Mouse (Mus musculus) thymus, postnatal 25 days (tissue): ENCODE data around the gene Arhgef16.

Experiments used
- DNase-seq: peaks from one replicate; pipeline ENCODE4 v3.0.0; 2022

Arhgef16 gene

DNA sequence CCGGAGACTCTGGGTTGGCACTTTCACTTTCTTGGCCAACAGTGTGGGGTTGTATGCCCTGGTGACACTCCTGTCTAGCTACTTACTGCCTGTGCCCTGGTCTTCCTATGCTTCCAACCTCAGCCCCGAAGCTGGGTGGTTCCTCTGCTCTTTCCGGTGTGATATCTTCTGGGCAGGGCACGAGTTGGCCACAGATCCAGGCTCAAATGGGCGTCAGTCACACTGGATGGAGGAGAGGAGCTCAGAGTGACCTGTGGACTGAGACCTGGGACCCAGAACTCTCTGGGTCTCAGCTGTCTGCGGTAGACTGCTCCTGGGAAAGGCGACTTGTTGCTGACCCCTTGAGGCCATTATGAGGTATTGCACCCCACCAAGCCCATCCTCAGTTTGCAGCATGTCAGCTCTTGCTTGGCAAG, at the start of gene Arhgef16:
TSS of gene Arhgef16 (minus strand) at position 211 of the 416 bp plus-strand sequence.
- peak; percentile 23 for DNase-seq

DNA sequence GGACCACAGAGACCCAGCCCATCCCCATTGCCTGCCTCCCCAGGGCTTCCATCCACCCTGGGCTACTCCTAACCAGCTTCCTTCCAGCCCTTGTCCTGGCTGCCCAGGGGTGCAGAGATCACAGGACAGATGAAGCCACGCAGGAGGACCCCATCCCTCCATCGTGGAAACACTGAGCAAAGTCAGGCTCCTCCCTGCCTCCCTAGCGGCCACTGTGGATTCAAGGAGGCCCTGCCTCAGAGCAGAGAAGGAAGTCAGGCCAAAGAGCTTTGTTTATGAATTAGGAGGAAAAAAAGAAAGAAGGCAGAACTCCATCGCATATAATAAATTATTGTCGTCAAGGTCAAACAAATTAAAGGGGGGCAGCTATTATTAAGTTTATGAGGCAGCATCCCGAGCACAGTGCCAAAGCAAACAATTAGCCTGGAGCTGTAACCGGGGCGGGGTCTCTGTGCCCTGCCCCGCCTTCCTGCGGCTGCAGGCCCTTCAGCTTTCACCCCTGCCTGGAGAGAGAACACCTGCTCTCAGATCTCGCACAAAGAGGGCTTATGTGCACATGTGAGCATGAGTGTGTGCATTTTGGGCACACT, 46.8 kb upstream of the Arhgef16 start:
- DNase-seq = no peak

DNA sequence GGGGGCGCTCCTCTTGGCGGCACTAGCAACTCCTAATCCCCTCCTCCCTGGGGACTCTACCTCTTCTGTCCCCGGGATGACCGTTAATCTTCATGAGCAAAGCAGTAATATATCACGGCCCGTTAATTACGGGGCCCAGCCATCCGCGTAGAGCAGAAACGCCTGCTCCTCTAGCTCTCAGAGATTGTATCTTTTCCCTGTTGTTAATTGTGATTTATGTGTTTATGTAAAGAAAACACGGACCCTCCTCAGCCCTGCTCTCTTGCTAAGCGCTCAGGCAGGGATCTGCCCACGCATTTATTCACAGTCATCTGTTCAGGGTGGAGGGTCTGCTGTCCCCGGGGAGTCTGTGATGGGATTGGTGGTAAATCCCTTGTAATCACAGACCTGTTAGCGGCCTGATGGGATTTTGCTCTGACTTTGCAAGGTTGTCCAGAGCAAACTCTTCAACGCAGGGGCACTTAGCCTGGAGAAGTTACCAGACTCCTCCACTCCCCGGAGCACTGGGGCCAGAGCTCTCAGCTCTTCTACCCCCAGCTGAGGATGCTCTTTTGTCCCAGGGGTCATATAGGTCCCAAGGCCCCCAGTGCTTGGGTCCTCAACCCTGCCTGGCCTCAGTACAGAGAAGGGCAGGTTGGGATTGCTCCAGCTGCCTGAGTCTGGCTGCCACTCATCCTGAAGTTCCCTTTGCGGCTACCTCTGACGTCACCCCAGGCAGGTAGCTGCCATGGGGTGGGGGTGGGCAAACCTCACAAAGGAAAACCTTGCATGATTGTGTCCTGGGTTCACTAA, 45.5 kb upstream of the Arhgef16 start:
- no peak for DNase-seq

DNA sequence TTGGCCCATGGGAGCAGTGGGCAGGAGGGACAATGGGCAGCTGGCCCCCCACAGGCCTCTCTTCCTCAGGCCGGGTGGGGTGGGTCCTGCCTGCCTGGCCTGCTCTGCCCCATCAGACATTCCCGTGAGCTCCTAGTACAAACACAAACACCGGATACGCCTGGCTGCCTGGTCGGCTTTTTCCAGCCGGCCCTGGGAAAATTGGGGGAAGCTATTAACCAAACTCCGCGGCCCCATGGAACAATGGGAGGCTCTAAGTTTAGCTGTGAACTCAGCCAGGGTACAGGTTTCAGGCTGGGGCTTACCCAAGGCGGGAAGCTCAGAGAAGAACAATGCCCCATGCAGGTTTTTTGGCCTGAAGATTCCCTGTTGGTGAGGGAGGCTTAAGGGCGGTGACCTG, 35.2 kb upstream of the Arhgef16 start:
- no peak for DNase-seq

DNA sequence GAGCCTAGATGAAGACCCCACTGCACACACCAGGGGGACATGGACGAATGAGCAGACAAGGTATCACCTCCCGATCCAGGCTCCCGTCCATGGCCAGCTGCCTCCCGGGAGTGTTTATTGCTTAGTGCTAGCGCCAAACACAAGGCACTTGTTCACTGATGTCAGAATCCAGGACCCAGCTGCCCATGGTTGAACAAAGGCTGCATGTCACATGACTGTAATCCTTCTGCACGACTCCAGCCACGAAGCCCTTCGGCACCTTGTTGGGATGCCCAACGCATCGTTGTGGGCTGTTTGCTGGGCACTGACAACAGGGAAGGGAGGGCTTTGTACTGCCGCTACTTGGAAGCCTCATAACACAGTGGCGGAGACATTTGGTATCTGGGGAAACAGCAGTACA, 34.3 kb upstream of the Arhgef16 start, which contains the start of gene B230104I21Rik:
TSS of gene B230104I21Rik (plus strand) at position 367 of the 400 bp plus-strand sequence.
- no peak for DNase-seq

DNA sequence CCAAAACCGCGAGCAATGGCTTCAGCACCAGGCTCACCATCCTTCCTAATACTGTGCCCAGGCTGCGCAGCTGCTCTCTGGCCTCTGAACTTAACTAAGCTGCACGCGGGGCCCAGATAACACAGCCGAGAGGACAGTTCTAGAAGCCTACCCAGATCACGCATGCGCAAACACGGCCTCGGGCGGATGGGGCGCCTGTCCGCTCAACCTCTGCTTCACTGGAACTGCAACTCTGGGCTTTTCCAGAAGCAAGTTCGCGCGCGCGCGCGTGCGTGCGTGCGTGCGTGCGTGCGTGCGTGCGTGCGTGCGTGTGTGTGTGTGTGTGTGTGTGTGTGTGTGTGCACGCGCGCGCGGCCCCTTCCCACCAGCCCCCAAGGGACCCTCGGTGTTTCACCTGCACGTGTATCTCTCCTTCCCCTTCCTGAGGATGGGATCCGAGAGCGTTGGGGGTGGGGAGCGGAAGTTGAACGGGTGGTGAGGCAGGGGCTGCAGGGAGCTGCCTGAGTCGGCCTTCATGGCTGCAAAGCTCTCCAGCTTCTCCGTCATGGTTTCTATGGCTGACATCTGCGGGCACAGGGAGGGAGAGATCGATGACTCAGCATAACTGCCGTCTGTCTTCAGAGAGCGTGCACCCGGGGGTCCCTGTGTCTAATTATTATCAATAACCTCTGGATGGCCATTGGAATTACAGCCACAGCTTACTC, 33.4 kb upstream of the Arhgef16 start:
- DNase-seq = peak; percentile 18

DNA sequence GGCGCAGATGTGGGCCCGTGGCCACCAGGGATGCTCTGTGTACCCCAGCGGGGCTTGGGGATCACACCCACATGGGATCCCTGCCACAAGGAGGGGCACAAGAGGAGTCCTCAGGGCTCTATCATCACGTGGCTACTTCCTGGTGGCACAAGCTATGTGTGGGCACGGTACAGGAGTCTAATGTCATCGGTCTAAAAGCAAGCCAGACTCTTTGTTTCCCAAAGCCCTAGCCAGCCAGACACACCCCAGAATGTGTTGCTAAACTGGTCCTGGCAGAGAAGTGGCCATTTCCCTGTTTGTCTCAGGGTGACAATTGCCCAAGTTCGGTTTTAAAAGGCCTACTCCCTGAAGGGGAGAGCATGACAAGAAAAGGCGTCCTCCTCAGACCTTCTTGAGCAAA, 31.8 kb upstream of the Arhgef16 start:
- no peak for DNase-seq

DNA sequence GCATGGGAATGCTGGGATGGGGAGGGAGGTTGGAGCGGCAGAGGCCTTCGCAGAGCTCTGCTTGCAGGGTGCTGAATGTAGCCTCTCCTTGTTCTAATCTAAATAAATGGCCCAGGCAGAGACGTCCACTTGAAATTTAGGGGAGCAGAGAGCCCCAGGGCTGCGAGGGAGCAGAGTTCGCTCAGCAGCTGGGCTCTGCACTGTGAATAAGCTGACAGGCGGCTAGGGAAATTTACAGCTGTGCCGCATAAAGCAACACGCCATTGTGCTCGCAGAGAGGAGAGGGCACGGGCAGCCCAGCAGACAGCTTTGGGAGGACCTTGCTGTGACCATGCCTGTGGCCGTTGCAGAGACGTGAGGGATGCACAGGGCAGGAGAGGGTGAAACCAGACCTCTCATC, 29.8 kb upstream of the Arhgef16 start:
- no peak for DNase-seq

DNA sequence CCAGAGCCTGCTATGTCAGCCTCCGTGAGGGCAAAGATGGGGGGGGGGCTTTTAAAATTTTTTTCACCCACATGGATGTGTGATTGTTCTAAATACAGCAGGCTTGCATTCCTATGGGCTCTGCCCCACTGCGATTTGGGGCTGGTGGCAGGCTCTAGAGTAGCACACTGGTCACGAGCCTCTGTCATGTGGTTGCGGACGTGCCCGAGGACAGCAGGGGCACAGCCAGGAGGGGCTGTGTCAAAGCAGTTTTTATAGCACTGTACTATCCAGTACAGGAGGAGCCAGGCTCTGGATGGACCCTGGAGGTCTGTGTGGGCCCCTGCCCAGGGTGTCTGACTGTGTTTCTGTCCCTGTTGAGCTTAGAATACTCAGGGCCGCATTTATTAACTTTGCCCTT, 28.5 kb upstream of the Arhgef16 start:
- DNase-seq = no peak

DNA sequence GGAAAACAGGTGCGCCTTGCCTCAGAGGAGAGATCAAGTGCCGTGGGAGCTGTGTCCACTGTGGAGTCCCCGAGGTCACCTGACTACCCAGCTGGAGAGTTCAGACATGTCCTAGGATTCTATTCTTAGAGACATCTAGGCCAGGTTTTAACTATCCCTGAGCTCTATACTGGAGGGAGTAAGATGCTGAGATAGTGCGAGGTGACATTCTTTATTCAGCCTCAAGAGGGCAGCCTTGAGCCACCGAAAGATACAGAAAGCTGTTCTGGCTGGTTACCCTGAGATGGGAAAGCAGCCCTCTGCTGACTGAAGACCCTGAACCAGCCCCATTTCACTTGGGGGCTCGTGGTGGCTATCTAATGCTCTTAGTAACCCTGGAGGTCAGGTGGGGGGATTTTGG, 27.4 kb upstream of the Arhgef16 start:
- DNase-seq = peak; percentile 49

DNA sequence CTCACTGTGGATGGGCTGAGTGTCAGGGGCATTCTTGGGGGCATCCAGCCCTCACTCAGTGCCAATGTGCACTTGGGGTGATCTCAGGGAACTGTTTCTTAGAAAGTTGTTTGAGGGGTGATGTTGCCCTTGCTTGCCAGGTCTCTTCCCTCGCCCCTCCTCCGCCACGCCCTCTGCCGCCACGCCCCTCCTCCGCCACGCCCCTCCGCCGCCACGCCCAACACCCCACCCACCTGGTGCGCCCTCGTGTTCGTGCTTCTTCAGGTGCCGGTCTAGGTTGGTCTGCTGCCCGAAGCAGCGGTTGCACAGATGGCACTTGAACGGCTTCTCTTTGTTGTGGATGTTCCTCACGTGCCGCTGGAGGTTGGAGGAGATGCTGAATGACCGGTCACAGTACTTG, 27.0 kb upstream of the Arhgef16 start:
- no peak for DNase-seq

DNA sequence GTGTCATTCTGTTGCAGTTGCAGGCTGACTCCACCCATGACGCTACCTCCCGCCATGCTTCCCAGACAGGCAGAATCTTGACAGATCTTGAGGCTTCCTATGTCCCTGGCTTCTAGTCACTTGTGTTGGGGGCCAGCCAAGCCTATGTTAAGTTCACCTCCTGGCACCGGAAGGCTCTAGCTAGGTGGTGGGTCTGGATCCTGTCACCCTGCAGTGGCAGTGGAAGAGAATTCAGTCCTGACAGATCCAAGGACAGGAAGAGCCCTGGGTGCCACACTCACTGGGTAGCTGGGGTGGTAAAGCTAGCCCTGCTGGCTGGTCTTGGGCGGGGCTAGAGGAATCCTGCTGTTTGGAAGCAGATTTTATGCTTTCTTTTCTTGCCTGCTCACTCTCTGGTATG, 23.9 kb upstream of the Arhgef16 start:
- DNase-seq = no peak

DNA sequence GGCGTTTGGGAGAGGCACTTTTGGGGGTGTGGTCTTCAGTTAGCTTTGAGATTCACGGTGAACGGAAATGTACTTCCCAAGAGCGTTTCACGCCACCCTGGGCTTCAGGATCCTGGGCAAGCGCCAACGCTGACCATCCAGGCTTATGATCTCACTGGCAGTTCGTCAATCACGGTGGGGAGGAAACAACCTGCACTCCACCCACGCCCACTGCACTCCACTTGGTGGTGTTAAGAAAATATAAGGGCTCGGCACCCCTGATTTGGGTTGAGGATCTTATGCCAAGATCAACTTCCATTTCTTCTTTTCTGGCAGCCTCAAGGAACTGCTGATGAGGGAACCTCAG, 12.1 kb upstream of the Arhgef16 start:
- DNase-seq = no peak

DNA sequence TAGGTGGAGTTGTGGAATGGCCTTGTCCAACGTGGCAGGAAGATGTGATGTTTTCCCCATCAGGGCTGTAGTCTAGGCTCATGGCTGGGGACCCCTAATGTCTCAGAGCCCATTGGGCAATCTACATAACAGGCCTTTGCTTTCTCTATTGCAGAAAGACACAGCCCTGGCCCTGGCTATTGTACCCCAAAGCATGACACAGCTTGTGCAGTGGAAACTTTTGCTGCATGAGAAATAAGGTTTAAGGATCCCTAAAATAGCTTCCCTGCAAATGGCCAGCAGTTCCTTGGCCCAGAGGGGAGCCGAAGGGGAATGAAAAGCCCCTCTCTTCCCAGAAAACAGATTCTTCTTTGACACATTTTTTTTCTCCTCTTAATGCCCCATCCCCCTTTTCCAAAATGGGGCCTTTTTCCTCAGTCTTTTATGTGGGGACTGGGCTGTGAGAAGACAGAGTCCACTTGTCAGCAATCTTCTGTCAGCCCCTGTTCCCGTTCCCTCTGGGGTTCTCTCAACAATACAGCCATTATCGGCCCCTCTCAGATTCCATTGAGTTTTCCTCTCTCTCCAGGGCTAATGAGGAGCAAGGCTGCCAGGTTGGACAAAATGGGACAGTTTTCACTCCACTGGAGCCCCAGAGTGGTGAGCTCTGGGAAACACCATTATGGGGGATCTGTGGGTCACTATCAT, 11.6 kb upstream of the Arhgef16 start:
- DNase-seq = no peak

DNA sequence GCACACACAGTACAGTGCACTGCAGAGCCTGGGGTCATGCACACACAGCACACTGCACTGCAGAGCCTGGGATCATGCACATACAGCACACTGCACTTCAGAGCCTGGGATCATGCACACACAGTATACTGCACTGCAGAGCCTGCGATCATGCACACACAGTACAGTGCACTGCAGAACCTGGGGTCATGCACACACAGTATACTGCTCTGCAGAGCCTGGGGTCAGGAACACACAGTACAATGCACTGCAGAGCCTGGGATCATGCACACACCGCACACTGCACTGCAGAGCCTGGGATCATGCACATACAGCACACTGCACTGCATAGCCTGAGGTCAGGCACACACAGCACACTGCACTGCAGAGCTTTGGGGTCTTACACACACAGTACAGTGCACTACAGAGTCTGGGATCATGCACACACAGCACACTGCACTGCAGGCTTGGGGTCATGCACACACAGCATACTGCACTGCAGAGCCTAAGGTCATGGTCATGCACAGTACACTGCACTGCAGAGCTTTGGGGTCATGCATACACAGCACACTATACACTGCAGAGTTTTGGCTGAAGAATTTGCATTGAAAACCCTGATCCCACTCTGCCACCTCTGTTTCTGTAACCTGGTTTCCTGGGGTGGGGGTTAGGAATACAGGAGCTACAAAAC, 10.8 kb upstream of the Arhgef16 start:
- no peak for DNase-seq

DNA sequence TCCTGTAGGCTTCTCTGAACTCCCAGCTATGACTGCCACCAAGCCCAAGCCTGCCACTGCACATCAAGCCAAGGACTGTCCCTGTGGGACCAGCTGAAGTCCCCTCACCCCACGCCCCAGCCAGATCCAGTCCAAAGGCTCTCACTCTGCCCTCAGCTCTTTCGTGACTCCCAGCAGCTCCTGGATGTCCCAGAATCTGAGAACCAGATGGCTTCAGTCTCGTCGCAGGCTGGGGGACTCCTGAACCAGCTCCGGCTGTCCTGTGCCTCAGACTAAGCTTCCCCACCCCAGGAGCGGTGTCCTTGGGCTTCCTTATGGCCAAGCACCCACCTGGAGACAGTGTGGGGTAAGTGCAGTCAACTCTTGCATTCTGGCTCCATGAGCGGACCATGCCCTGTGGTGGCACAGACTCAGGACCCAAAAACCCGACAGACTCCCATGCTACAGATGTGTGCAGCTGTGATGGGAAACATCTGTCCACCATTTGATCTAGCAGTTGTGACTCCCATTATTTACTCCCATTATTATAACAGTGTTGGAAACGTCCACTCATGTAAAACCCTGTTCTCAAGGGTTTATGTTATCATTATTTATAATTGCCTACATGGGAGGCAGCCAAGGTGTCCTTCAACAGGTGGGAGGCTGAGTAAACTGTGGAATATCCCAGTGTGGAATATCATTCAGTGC, 9.2 kb upstream of the Arhgef16 start:
- DNase-seq = no peak

DNA sequence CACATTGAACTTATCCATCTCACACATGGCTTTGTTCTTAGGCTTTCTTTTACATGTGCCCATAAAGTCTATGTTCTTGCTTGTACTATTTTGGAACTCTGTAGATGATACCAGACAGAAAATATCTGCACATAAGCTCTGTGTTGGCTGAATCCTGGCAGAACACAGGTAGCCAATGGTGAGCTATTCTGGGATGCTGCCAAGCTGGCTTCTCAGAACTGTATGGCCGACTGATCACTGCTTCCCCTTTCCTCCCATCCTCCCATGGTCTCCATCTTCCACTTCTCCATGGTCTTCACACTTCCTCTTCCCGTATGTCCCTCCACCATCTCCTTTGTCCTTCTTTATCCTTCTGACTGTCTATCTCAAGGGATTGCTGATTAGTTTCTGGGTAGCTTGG, 7.7 kb upstream of the Arhgef16 start:
- DNase-seq = no peak

DNA sequence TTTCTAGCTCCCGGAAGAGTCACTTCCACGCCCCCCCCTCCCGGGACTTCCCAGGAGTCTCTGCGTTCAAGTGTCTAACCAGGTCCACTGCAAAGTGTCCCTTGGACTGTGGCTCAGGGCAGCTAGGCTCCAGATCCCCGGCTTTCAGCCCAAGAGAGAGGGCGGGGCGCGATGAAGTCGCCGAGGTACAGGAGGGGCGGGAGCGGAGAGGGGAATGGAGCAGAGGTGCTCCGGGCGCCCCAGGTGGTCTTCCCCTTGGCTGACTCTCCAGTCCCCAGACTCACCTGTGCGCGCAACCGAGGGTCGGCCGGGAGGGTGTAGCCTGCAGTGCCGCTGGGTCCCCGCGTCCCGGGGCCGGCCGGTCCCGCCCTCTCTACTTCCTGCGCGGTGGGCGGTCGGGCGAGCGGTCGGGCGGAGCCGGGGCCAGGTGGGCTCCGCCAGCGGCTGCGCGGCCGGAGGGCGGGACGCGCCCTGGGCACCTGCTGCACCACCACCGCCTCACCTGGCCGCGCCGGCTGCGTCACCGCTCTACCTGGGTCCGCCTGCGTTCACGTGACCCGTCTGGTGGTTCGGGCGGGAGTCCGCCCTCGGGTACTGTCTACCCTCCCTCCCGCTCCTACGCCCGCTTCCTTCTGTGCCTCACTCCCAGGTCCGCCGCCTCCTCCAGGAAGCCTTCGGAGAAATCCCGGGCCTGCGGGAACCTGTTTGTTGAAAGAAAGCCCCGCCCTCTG, 1.8 kb downstream of the Arhgef16 start:
- DNase-seq = no peak

DNA sequence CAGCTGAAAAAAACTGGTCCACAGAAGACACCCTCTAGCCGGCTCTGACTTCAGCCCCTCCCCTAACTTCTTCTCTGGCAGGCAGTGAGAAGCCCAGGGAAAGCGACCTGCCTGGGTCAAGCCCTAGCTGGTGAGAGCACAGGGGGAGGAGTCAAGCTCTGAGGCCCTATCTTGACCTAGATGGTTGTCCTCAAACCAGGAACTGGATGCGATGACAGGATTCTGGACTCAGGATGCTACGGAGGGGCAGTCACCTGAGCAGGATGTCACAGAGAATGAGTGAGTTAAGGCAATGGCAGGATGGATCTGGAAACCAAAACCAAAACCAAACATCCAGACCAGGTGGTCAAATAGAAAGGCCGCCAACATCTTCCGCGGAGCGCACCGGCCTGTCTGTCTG, 3.7 kb downstream of the Arhgef16 start:
- DNase-seq = no peak

DNA sequence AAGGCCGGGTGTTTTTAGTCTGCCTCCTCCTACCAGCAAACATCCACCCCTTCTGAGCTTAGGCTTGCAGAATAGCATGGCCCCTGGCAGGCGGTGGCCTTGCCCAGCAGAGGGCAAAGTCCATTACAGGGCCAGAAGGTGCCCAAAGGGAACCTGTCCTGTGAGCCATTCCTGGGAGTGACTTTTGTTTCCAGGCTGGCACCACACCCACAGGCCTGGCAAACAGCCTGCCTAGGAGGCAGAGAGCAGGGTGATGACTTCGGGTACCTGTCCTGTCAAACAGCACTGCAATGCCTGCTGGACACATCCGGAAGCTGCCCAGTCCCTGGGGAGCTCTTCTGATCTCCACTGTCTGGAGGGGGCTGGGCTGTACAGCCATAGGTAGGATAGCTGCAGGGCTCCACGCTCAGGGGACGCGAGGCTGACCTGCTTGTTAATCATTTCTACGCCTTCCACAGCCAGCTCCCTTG, 7.2 kb downstream of the Arhgef16 start:
- DNase-seq = no peak

DNA sequence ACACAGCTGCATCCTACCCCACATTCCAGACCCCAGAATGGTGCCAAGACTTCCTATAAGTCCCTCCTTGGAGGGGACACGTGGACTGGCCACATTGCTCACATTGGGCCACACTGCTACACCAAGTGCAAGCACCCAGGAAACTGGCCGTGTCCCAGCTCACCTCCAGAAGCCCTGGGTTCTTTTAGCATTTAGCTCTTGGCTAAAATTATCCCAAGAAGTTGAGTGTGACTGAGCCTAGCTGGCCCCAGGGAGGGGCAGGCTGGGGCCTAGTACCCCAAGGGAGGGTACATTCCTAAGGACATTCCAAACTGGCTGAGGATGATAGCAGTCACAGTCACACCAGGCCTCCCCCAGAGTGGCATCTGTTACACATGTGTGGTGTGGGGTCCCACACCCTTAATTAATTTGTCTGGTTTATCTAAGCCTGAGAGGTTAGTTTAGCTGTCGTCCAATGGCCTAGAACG, 7.7 kb downstream of the Arhgef16 start:
- no peak for DNase-seq
